Mouse (Mus musculus) liver, adult 2 months (tissue): ENCODE results near the gene Ptprd.

Source experiments
- CTCF ChIP-seq: fragments of 200-500 bp; IDR thresholded peaks from 2 replicates; pipeline ENCODE4 v1.5.1; 2011; ENCODE audit warnings: low read depth, low read length, control low read depth
- POLR2A ChIP-seq: fragments of 200-500 bp; IDR thresholded peaks from 2 replicates; pipeline ENCODE4 v1.6.1; 2011; ENCODE audit warnings: low read length, control low read depth; ENCODE audit not compliant: insufficient read depth; ENCODE audit errors: extremely low read depth

- TF ChIP-seq POLR2A = no peak
- TF ChIP-seq CTCF = no peak
Measured at GRCm38 (mm10) chr4:76190788-76191187, 2021.0 kb downstream of the Ptprd start.
